Mouse (Mus musculus): ENCODE data around the gene Slc52a3. TPM values are rescaled to one million over a fixed set of nuclear protein-coding genes. Genes with fewer than 3 reads are reported as not detected.

The Slc52a3 gene
- polyA plus RNA-seq, 1 experiment: 0.08 TPM

DNA sequence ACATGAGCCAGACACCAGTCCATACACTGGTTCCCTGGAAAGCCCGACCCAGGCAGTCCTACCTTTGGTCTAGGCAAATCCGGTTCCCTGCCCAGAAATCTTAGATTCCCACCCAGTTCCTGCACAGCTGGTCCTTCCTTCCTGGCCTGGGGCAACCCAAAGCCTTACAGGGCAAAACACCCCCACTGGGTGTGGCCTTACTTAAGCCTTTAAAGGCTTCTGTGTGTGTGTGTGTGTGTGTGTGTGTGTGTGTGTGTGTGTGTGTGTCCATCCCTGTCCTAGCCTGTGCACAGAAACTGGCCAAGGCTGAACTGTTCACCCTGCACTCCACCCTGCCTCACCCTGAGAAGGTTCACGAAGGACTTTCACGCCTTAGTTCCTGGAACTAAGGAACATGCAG is 15.9 kb downstream of the Slc52a3 start:
- Histone ChIP-seq H3ac (ENCODE audit: control insufficient read depth, insufficient read length, low read depth) (no peak overlapping the region), H3K36me3 (ENCODE audit: control insufficient read depth, insufficient read depth) (no peaks in the 10 kb centered on the region), H3K79me3 (ENCODE audit: low read depth) (no peaks in the 10 kb centered on the region), H3K79me2 (ENCODE audit: control insufficient read depth, insufficient read depth) (no peaks in the 10 kb centered on the region), H3K4me3 (ENCODE audit: insufficient read depth, poor library complexity, severe bottlenecking) (no peak overlapping the region), H3K27me3 (ENCODE audit: control insufficient read depth, insufficient read depth, insufficient read length) (peaks cover 31% of the 10 kb centered on the region)
- TF ChIP-seq MYOG (IDR thresholded peaks at IDR 0.05; ENCODE audit: control insufficient read depth, extremely low read depth, insufficient read length) (no peak), USF1 (IDR thresholded peaks at IDR 0.05; ENCODE audit: low read depth) (no peak), FOSL1 (IDR thresholded peaks at IDR 0.05; ENCODE audit: insufficient read depth, low read length, poor library complexity, severe bottlenecking) (no peak)

GRCm38 (mm10) chr2:152012701-152013100 is 16.4 kb downstream of the Slc52a3 start:
- TF ChIP-seq FOSL1 (IDR thresholded peaks at IDR 0.05; ENCODE audit: insufficient read depth, low read length, poor library complexity, severe bottlenecking): no peak
- TF ChIP-seq MYOD1 (IDR thresholded peaks at IDR 0.05; ENCODE audit: control insufficient read depth, insufficient read length, low read depth): no peak
- TF ChIP-seq MYOG (IDR thresholded peaks at IDR 0.05; ENCODE audit: control insufficient read depth, extremely low read depth, insufficient read length): no peak
- no peak for TF ChIP-seq CEBPB (IDR thresholded peaks at IDR 0.05; ENCODE audit: low read depth)
- TF ChIP-seq CTCF (IDR thresholded peaks at IDR 0.05; ENCODE audit: control insufficient read depth, insufficient read depth, insufficient read length): no peak
- TF ChIP-seq USF1 (IDR thresholded peaks at IDR 0.05; ENCODE audit: low read depth): no peak
- TF ChIP-seq MAX (IDR thresholded peaks at IDR 0.05): no peak
- Histone ChIP-seq H3K36me3 (ENCODE audit: control insufficient read depth, insufficient read depth) (no peaks in the 10 kb centered on the region), H3K4me3 (ENCODE audit: insufficient read depth, poor library complexity, severe bottlenecking) (no peak overlapping the region), H3K79me2 (ENCODE audit: control insufficient read depth, insufficient read depth) (no peaks in the 10 kb centered on the region), H3K27me3 (ENCODE audit: control insufficient read depth, insufficient read depth, insufficient read length) (peaks cover 30% of the 10 kb centered on the region), H3ac (ENCODE audit: control insufficient read depth, insufficient read length, low read depth) (no peak overlapping the region), H3K79me3 (ENCODE audit: low read depth) (no peaks in the 10 kb centered on the region)

- no peak overlapping the region for H3K4me3 ChIP-seq (ENCODE audit: insufficient read depth, poor library complexity, severe bottlenecking)
- no peaks in the 10 kb centered on the region for H3K79me3 ChIP-seq (ENCODE audit: low read depth)
- peaks cover 10% of the 10 kb centered on the region for H3K27me3 ChIP-seq (ENCODE audit: control insufficient read depth, insufficient read depth, insufficient read length)
- no peaks in the 10 kb centered on the region for H3K36me3 ChIP-seq (ENCODE audit: control insufficient read depth, insufficient read depth)
- no peak overlapping the region for H3ac ChIP-seq (ENCODE audit: control insufficient read depth, insufficient read length, low read depth)
- no peaks in the 10 kb centered on the region for H3K79me2 ChIP-seq (ENCODE audit: control insufficient read depth, insufficient read depth)
- TF ChIP-seq CTCF (IDR thresholded peaks at IDR 0.05; ENCODE audit: control insufficient read depth, insufficient read depth, insufficient read length): no peak
- no peak for TF ChIP-seq MYOD1 (IDR thresholded peaks at IDR 0.05; ENCODE audit: control insufficient read depth, insufficient read length, low read depth)
- no peak for TF ChIP-seq CEBPB (IDR thresholded peaks at IDR 0.05; ENCODE audit: low read depth)
- no peak for TF ChIP-seq USF1 (IDR thresholded peaks at IDR 0.05; ENCODE audit: low read depth)
- no peak for TF ChIP-seq FOSL1 (IDR thresholded peaks at IDR 0.05; ENCODE audit: insufficient read depth, low read length, poor library complexity, severe bottlenecking)
- TF ChIP-seq MYOG (IDR thresholded peaks at IDR 0.05; ENCODE audit: control insufficient read depth, extremely low read depth, insufficient read length): no peak
- TF ChIP-seq MAX (IDR thresholded peaks at IDR 0.05): no peak
These were observed 19.7 kb downstream of the Slc52a3 start for GRCm38 (mm10) chr2:152015997-152016396.

GRCm38 (mm10) chr2:152016666-152017065 is 20.4 kb downstream of the Slc52a3 start:
- H3K79me2 ChIP-seq (ENCODE audit: control insufficient read depth, insufficient read depth): no peaks in the 10 kb centered on the region
- no peak overlapping the region for H3ac ChIP-seq (ENCODE audit: control insufficient read depth, insufficient read length, low read depth)
- TF ChIP-seq CEBPB (IDR thresholded peaks at IDR 0.05; ENCODE audit: low read depth) (no peak), USF1 (IDR thresholded peaks at IDR 0.05; ENCODE audit: low read depth) (no peak), MAX (IDR thresholded peaks at IDR 0.05) (no peak), MYOG (IDR thresholded peaks at IDR 0.05; ENCODE audit: control insufficient read depth, extremely low read depth, insufficient read length) (no peak), MYOD1 (IDR thresholded peaks at IDR 0.05; ENCODE audit: control insufficient read depth, insufficient read length, low read depth) (no peak), CTCF (IDR thresholded peaks at IDR 0.05; ENCODE audit: control insufficient read depth, insufficient read depth, insufficient read length) (no peak), FOSL1 (IDR thresholded peaks at IDR 0.05; ENCODE audit: insufficient read depth, low read length, poor library complexity, severe bottlenecking) (no peak)
- H3K4me3 ChIP-seq (ENCODE audit: insufficient read depth, poor library complexity, severe bottlenecking): no peak overlapping the region
- no peaks in the 10 kb centered on the region for H3K36me3 ChIP-seq (ENCODE audit: control insufficient read depth, insufficient read depth)
- H3K27me3 ChIP-seq (ENCODE audit: control insufficient read depth, insufficient read depth, insufficient read length): peaks cover 10% of the 10 kb centered on the region
- no peaks in the 10 kb centered on the region for H3K79me3 ChIP-seq (ENCODE audit: low read depth)

GRCm38 (mm10) chr2:152020255-152020654 is 23.9 kb downstream of the Slc52a3 start:
- TF ChIP-seq USF1 (IDR thresholded peaks at IDR 0.05; ENCODE audit: low read depth) (no peak), CTCF (IDR thresholded peaks at IDR 0.05; ENCODE audit: control insufficient read depth, insufficient read depth, insufficient read length) (peak; percentile 13)
- H3K36me3 ChIP-seq (ENCODE audit: control insufficient read depth, insufficient read depth): no peaks in the 10 kb centered on the region

GRCm38 (mm10) chr2:152022022-152022421 is 25.7 kb downstream of the Slc52a3 start:
- Histone ChIP-seq H3K27me3 (ENCODE audit: control insufficient read depth, insufficient read depth, insufficient read length) (peaks cover 23% of the 10 kb centered on the region), H3K79me3 (ENCODE audit: low read depth) (no peaks in the 10 kb centered on the region), H3K79me2 (ENCODE audit: control insufficient read depth, insufficient read depth) (no peaks in the 10 kb centered on the region), H3K4me3 (ENCODE audit: insufficient read depth, poor library complexity, severe bottlenecking) (no peak overlapping the region), H3ac (ENCODE audit: control insufficient read depth, insufficient read length, low read depth) (no peak overlapping the region), H3K36me3 (ENCODE audit: control insufficient read depth, insufficient read depth) (no peaks in the 10 kb centered on the region)
- no peak for TF ChIP-seq CEBPB (IDR thresholded peaks at IDR 0.05; ENCODE audit: low read depth)
- TF ChIP-seq USF1 (IDR thresholded peaks at IDR 0.05; ENCODE audit: low read depth): no peak
- no peak for TF ChIP-seq CTCF (IDR thresholded peaks at IDR 0.05; ENCODE audit: control insufficient read depth, insufficient read depth, insufficient read length)
- TF ChIP-seq MYOG (IDR thresholded peaks at IDR 0.05; ENCODE audit: control insufficient read depth, extremely low read depth, insufficient read length): no peak
- TF ChIP-seq FOSL1 (IDR thresholded peaks at IDR 0.05; ENCODE audit: insufficient read depth, low read length, poor library complexity, severe bottlenecking): no peak
- no peak for TF ChIP-seq MAX (IDR thresholded peaks at IDR 0.05)
- TF ChIP-seq MYOD1 (IDR thresholded peaks at IDR 0.05; ENCODE audit: control insufficient read depth, insufficient read length, low read depth): no peak

More at GRCm38 (mm10) chr2:152020255-152020654, 23.9 kb downstream of the Slc52a3 start:
- no peak overlapping the region for H3ac ChIP-seq (ENCODE audit: control insufficient read depth, insufficient read length, low read depth)
- no peak overlapping the region for H3K4me3 ChIP-seq (ENCODE audit: insufficient read depth, poor library complexity, severe bottlenecking)
- H3K79me3 ChIP-seq (ENCODE audit: low read depth): no peaks in the 10 kb centered on the region
- no peaks in the 10 kb centered on the region for H3K79me2 ChIP-seq (ENCODE audit: control insufficient read depth, insufficient read depth)
- peaks cover 22% of the 10 kb centered on the region for H3K27me3 ChIP-seq (ENCODE audit: control insufficient read depth, insufficient read depth, insufficient read length)
